In the genomic region with DNA sequence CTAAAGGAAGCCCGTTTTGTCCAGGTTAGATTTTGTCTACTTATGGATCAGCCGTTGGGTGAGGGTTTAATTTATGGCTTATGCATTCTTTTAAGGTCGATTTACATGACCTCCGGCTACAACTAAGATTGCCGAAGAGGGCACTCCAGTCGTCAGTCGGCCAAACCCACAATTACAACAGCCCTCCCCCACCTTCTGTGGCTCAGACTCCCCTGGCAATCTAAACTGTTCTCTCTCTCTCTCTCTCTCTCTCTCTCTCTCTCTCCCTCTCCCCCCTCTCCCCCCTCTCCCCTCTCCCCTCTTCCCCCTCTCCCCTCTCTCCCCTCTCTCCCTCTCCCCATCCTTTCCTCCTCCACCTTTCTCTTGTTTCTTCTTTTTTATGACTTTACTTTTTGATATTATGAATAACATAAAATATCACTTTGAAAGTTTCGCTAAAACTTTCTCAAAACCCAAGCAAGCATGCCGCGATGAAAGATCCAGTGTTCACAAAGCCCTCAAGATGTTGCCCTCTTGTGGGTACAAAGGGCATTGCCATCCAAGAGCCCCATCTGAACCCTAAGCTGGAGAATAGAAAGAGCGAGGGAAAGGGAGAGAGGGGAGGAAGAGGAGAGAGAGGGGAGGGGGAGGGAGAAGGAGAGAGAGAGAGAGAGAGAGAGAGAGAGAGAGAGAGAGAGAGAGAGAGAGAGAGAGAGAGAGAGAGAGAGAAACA, we compare ENCODE assay signal across 8 mouse cellular contexts. TPM values are rescaled to one million over a fixed set of nuclear protein-coding genes. Genes with fewer than 3 reads are reported as not detected.
A peak's percentile ranks its signal among the peaks of the same experiment; 100 is the strongest.
DNase-seq lines count a peak whose midpoint lies in the region; ATAC-seq and TF ChIP-seq lines count a peak whose summit lies in the region.

No protein-coding gene starts in this region.

- H3K27ac ChIP-seq in CH12.LX (ENCODE audit: insufficient read depth, low read depth): no peak overlapping the region
- peak overlapping the region; percentile 97 for H3K27ac ChIP-seq in heart, embryonic 16.5 days (ENCODE audit: low read length)
- H3K27ac ChIP-seq in lung, embryonic 15.5 days: peak overlapping the region; percentile 92

- peak in 1 of 2 experiments; percentile 73; a peak in 3 of 4 replicates for TF ChIP-seq CTCF in CH12.LX (conservative IDR thresholded peaks at IDR 0.05 in 1 of 2, IDR thresholded peaks at IDR 0.05 in 1 of 2; ENCODE audit: low read depth in 2 of 2, low read length in 2 of 2)

- no peaks in the 10 kb centered on the region for H3K9me3 ChIP-seq in CH12.LX (replicated peaks; ENCODE audit: low read length)
- no peaks in the 10 kb centered on the region for H3K9me3 ChIP-seq in heart, embryonic 16.5 days (replicated peaks; ENCODE audit: control insufficient read depth, low read length)
- H3K9me3 ChIP-seq in lung, embryonic 15.5 days: no peaks in the 10 kb centered on the region

- peak; percentile 57 for ATAC-seq in erythroid progenitor cell, adult 5-6 weeks (replicated peaks; ENCODE audit: low FRiP score, poor library complexity, severe bottlenecking)
- 0 out of 2 replicates have a peak, but pooled peaks have one; percentile 11 for ATAC-seq in heart, embryonic 16.5 days (replicated peaks; ENCODE audit: extremely low read depth, insufficient read depth, low FRiP score)
- ATAC-seq in lung, embryonic 15.5 days (ENCODE audit: borderline replicate concordance, extremely low read depth, low FRiP score, low TSS enrichment): no peak

- TF ChIP-seq RAD21 in CH12.LX (IDR thresholded peaks at IDR 0.05; ENCODE audit: low read depth, low read length): peak; percentile 61

- peaks cover 0 to 14% of the 10 kb centered on the region in 2 experiments; a peak in 2 of 4 replicates for H3K4me1 ChIP-seq in CH12.LX (ENCODE audit: control insufficient read depth in 1 of 2, insufficient read depth in 2 of 2)
- H3K4me1 ChIP-seq in heart, embryonic 16.5 days (ENCODE audit: control insufficient read depth, insufficient read depth, low read length): peaks cover 11% of the 10 kb centered on the region
- peaks cover 21% of the 10 kb centered on the region for H3K4me1 ChIP-seq in lung, embryonic 15.5 days

- H3K36me3 ChIP-seq in CH12.LX (replicated peaks in 1 of 2; ENCODE audit: control insufficient read depth in 1 of 2, insufficient read depth in 1 of 2, low read length in 1 of 2): no peaks in the 10 kb centered on the region
- H3K36me3 ChIP-seq in heart, embryonic 16.5 days (ENCODE audit: control insufficient read depth, insufficient read depth): no peaks in the 10 kb centered on the region
- H3K36me3 ChIP-seq in lung, embryonic 15.5 days: no peaks in the 10 kb centered on the region

- H3K4me3 ChIP-seq in CH12.LX (replicated peaks in 1 of 3; ENCODE audit: low read depth in 2 of 3, low read length in 2 of 3, poor library complexity in 1 of 3): peak overlapping the region; percentile 39 to 56 (median 52)
- peak overlapping the region; percentile 81 for H3K4me3 ChIP-seq in heart, embryonic 16.5 days (ENCODE audit: low read length)
- H3K4me3 ChIP-seq in lung, embryonic 15.5 days: peak overlapping the region; percentile 60

- WGBS in heart, embryonic 16.5 days: 0% methylated on average over 11 of the region's 11 CpGs
- WGBS in lung, embryonic 15.5 days: under 1% methylated on average over 11 of the region's 11 CpGs

- no peak for TF ChIP-seq POLR2A in CH12.LX (IDR thresholded peaks at IDR 0.05; ENCODE audit: low read depth, low read length)

- TF ChIP-seq EP300 in CH12.LX (IDR thresholded peaks at IDR 0.05; ENCODE audit: low read length): no peak

- dilution Hi-C loops in CH12.LX (cut with MboI; ENCODE audit: extremely low pct_ligation_motif_present, extremely low pct_unique_long_range_greater_than_20kb, low sequenced_read_pairs): no loop called here

- H3K4me2 ChIP-seq in CH12.LX (ENCODE audit: insufficient read depth, low read depth, poor library complexity, severe bottlenecking): peak overlapping the region; percentile 48
- H3K4me2 ChIP-seq in heart, embryonic 16.5 days (ENCODE audit: low read depth, low read length): peak overlapping the region; percentile 84
- peak overlapping the region; percentile 98 for H3K4me2 ChIP-seq in lung, embryonic 15.5 days

- H3K9ac ChIP-seq in CH12.LX (ENCODE audit: insufficient read depth, low read depth): peak overlapping the region; percentile 33; the same call in 1 of the 2 replicates
- peak overlapping the region; percentile 95 for H3K9ac ChIP-seq in heart, embryonic 16.5 days (ENCODE audit: low read length)
- H3K9ac ChIP-seq in lung, embryonic 15.5 days: peak overlapping the region; percentile 79

- H3K79me2 ChIP-seq in CH12.LX (replicated peaks; ENCODE audit: control insufficient read depth, extremely low read depth, insufficient read depth, poor library complexity, severe bottlenecking): no peaks in the 10 kb centered on the region

- peak; percentile 74 for DNase-seq in CH12.LX (ENCODE audit: extremely low read depth)
- peak; percentile 71 to 80 for DNase-seq in adrenal gland, postnatal 36 days
- DNase-seq in kidney, postnatal 25 days: peak; percentile 83 to 86
- DNase-seq in retina, embryonic 14.5 days (ENCODE audit: low spot score): peak; percentile 89
- DNase-seq in thymus, postnatal 4 days: peak; percentile 77

- in situ Hi-C loops in CH12.LX (cut with MboI; ENCODE audit: low pct_ligation_motif_present, low pct_unique_long_range_greater_than_20kb, low sequenced_read_pairs): loop anchor here (25.0 kb wide), 2 partner anchors 820 to 1120 kb away; no protein-coding TSS in a partner anchor

- H3K27me3 ChIP-seq in CH12.LX (replicated peaks): peaks cover 48% of the 10 kb centered on the region
- peaks cover 24% of the 10 kb centered on the region for H3K27me3 ChIP-seq in heart, embryonic 16.5 days (ENCODE audit: control insufficient read depth, insufficient read depth, low read length)
- H3K27me3 ChIP-seq in lung, embryonic 15.5 days: peaks cover 46% of the 10 kb centered on the region

TF ChIP-seq in CH12.LX, 34 proteins besides CTCF, POLR2A, EP300 and RAD21:
- TF ChIP-seq SIN3A (IDR thresholded peaks at IDR 0.05; ENCODE audit: low read length) (no peak), MAX (IDR thresholded peaks at IDR 0.05; ENCODE audit: low read length) (no peak; the same call in 1 of the 2 replicates), SMC3 (IDR thresholded peaks at IDR 0.05; ENCODE audit: low read depth, low read length) (peak; percentile 72), NRF1 (IDR thresholded peaks at IDR 0.05; ENCODE audit: low read depth, low read length) (no peak), USF1 (IDR thresholded peaks at IDR 0.05; ENCODE audit: low read depth, low read length) (no peak), MAZ (IDR thresholded peaks at IDR 0.05; ENCODE audit: low read depth, low read length) (0 out of 2 replicates have a peak, but pooled peaks have one; percentile 50), MXI1 (IDR thresholded peaks at IDR 0.05; ENCODE audit: low read depth, low read length) (no peak)

RNA-seq across cellular contexts. Expression of a gene that starts 5.8 kb away (rescaled TPM):
- total RNA-seq in CH12.LX (2012; rRNA removed) (1.0 and 1.3 TPM in 2 replicates), CH12.LX (2014; rRNA removed) (0.09 and 0.11 TPM in 2 replicates)
- polyA plus RNA-seq in CH12.LX (2012; ENCODE audit: insufficient read length, low read depth): 0.78 and 0.90 TPM in 2 replicates
- total RNA-seq in adrenal gland, postnatal 36 days (2021): 10 to 100 TPM; 11.5 to 15.7 TPM
- 1,078 and 1,095 TPM in 2 replicates for total RNA-seq in erythroid progenitor cell, adult 5-6 weeks (2015; ENCODE audit: low replicate concordance)
- total RNA-seq in erythroid progenitor cell, adult 5-6 weeks (2017; ENCODE audit: low replicate concordance): 892 and 1,010 TPM in 2 replicates
- 25.6 and 28.5 TPM in 2 replicates for polyA plus RNA-seq in heart, embryonic 16.5 days (2015; fragmentation: Nextera tagmentation; extraction: Ambion mirVana)
- 23.1 and 24.1 TPM in 2 replicates for polyA plus RNA-seq in lung, embryonic 15.5 days (2015; fragmentation: Nextera tagmentation; extraction: Ambion mirVana)

RNA-seq across cellular contexts. Expression of a gene that starts 6.4 kb away (rescaled TPM):
- total RNA-seq in CH12.LX (2012; rRNA removed) (120 and 129 TPM in 2 replicates), CH12.LX (2014; rRNA removed) (262 and 274 TPM in 2 replicates)
- polyA plus RNA-seq in CH12.LX (2012; ENCODE audit: insufficient read length, low read depth): 196 and 274 TPM in 2 replicates
- 100 to 1,000 TPM; 118 TPM for total RNA-seq in adrenal gland, postnatal 36 days (2021)
- total RNA-seq in erythroid progenitor cell, adult 5-6 weeks (2015; ENCODE audit: low replicate concordance): 50.7 and 81.8 TPM in 2 replicates
- total RNA-seq in erythroid progenitor cell, adult 5-6 weeks (2017; ENCODE audit: low replicate concordance): 46.9 and 76.1 TPM in 2 replicates
- 168 and 184 TPM in 2 replicates for polyA plus RNA-seq in heart, embryonic 16.5 days (2015; fragmentation: Nextera tagmentation; extraction: Ambion mirVana)
- polyA plus RNA-seq in lung, embryonic 15.5 days (2015; fragmentation: Nextera tagmentation; extraction: Ambion mirVana): 254 and 260 TPM in 2 replicates

RNA-seq across cellular contexts. Expression of a gene that starts 51.7 kb away (rescaled TPM):
- 2.0 and 3.1 TPM in 2 replicates for total RNA-seq in CH12.LX (2012; rRNA removed)
- 30.0 and 34.1 TPM in 2 replicates for total RNA-seq in CH12.LX (2014; rRNA removed)
- polyA plus RNA-seq in CH12.LX (2012; ENCODE audit: insufficient read length, low read depth): 0.74 TPM in 2 replicates
- total RNA-seq in adrenal gland, postnatal 36 days (2021): 1 to 10 TPM; 4.2 to 5.4 TPM
- total RNA-seq in erythroid progenitor cell, adult 5-6 weeks (2015; ENCODE audit: low replicate concordance): not detected in 2 replicates
- 0.77 and 1.2 TPM in 2 replicates for total RNA-seq in erythroid progenitor cell, adult 5-6 weeks (2017; ENCODE audit: low replicate concordance)
- 0.70 and 1.6 TPM in 2 replicates for polyA plus RNA-seq in heart, embryonic 16.5 days (2015; fragmentation: Nextera tagmentation; extraction: Ambion mirVana)
- polyA plus RNA-seq in lung, embryonic 15.5 days (2015; fragmentation: Nextera tagmentation; extraction: Ambion mirVana): 0.36 and 1.1 TPM in 2 replicates

Comparison
In these comparisons a context has a peak if more than half of its experiments do, and no peak if none do; other contexts are left out.
1. H3K4me2 ChIP-seq: peak in every context shown above with its lines; median percentile 98 in lung, embryonic 15.5 days; 84 in heart, embryonic 16.5 days; 48 in CH12.LX.
2. H3K9ac ChIP-seq: peak in every context shown above with its lines; median percentile 95 in heart, embryonic 16.5 days; 79 in lung, embryonic 15.5 days; 33 in CH12.LX.
3. RNA of a gene that starts 5.8 kb away (total RNA-seq): 892 to 1,095 TPM in erythroid progenitor cell, adult 5-6 weeks; 11.5 to 15.7 TPM in adrenal gland, postnatal 36 days and 0.09 to 1.3 TPM in CH12.LX; every median in the first group is over 10 times any median in the second.
4. Peak in every context shown above with its lines, with median percentiles within 50 percentile points of each other: DNase-seq and H3K4me3 ChIP-seq.